Mouse (Mus musculus): ENCODE measurements around the gene Ank.
A peak's percentile ranks its signal among the peaks of the same experiment; 100 is the strongest.

The Ank gene

DNA sequence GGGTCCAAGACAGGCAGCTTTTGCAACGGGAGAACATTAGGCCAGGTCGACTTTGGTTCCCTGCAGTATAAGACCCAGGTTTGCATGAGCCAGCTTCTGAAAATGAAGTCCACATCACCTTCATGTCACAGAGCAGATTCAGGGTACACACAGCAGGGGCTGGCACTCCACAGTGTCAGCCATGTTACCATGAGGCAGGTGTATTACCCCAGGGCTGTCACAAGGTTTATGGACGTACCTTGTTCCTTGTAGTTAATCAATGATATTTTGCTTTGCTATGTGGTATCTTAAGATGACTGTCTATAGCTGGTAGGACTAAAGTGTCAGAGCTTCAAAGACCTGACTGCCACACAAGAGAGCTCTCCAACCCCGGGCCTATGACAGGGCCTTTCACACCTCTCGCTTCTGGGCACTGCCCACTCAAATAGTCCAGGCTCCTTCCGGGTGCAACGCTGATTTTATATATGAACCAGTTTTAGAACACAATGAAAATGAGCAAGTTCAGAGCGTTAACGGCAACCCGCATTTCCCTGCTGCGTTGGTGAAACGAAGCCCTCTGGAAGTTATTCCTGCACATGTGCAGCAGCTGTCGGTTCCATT is 132.4 kb downstream of the Ank start:
- no peak for DNase-seq (ENCODE audit: low read depth, low spot score)

- no peak for DNase-seq (ENCODE audit: low read depth, low spot score)
Observed at GRCm38 (mm10) chr15:27600524-27600923, 134.0 kb downstream of the Ank start.

DNA sequence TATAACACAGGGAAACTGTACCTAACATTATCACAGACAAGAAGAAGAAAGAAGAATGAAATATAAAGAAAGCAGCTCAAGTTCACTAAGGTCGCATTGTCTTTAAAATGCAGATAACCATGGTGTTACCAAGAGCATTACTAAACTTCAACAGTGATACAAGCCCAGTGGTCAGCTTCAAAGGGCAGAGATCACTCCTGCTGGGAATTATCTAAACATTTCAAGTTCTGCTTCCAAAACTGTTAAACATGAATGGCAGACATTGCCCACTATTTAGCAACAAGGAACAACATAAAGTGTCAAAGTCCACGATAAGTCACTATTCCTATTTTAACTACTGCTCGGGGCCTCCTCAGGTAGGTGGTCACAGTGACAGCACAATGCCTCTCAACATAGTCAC is 138.1 kb downstream of the Ank start:
- no peak for DNase-seq (ENCODE audit: low read depth, low spot score)

GRCm38 (mm10) chr15:27605252-27605651 is 138.8 kb downstream of the Ank start:
- DNase-seq (ENCODE audit: low read depth, low spot score), result no peak

GRCm38 (mm10) chr15:27609554-27609953 is 143.1 kb downstream of the Ank start:
- no peak for DNase-seq (ENCODE audit: low read depth, low spot score)

DNA sequence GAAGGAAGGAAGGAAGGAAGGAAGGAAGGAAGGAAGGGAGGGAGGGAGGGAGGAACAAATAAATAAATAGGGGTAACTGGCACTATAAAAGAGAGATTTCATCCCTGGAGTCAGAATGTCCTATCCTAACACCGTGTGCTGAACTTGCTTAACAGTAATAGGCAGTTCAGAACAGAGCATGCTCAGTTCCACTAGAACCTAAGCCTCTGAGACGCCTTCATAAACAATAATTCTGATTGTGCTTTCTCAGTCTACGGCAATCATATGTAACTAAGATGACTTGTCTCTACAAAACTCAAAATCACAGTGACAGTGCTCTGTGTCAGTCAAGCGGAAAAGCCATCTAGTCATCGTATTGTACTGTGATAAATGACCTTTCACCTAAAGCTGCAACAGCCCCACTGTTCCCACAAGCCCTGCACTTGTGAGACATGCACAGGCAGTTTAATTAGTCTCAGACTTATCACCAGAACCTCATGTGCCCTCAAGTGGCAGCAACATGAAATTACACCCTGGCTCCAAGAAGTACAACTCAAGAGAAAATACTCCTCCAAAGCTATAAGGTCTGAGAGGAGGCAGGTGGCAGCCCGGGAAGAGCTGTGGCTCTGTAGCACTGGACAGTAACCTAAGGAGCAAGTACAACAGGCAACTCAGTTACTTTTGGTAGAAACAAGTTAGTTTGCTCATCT is 146.2 kb downstream of the Ank start:
- DNase-seq (ENCODE audit: low read depth, low spot score), result peak; percentile 80

DNA sequence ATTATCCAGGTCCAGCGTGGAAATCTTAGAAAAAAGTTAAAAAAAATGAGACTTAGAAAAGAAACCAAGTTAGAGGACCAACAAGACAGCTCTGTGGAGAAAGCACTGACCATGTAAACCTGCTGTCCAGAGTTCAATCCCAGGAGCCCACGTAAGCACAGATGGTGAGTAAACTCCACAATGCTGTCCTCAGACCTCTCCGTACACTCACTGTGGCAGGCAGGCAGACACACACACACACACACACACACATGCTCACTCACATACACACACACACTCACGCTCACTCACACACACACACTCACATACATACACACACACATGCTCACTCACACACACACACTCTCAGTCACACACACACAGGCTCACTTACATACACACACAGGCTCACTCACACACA is 146.8 kb downstream of the Ank start:
- DNase-seq (ENCODE audit: low read depth, low spot score), result no peak

- DNase-seq (ENCODE audit: low read depth, low spot score), result no peak
Observed at GRCm38 (mm10) chr15:27616159-27616558, 149.7 kb downstream of the Ank start.

- DNase-seq (ENCODE audit: low read depth, low spot score), result no peak
Observed at GRCm38 (mm10) chr15:27617227-27617626, 150.8 kb downstream of the Ank start.

DNA sequence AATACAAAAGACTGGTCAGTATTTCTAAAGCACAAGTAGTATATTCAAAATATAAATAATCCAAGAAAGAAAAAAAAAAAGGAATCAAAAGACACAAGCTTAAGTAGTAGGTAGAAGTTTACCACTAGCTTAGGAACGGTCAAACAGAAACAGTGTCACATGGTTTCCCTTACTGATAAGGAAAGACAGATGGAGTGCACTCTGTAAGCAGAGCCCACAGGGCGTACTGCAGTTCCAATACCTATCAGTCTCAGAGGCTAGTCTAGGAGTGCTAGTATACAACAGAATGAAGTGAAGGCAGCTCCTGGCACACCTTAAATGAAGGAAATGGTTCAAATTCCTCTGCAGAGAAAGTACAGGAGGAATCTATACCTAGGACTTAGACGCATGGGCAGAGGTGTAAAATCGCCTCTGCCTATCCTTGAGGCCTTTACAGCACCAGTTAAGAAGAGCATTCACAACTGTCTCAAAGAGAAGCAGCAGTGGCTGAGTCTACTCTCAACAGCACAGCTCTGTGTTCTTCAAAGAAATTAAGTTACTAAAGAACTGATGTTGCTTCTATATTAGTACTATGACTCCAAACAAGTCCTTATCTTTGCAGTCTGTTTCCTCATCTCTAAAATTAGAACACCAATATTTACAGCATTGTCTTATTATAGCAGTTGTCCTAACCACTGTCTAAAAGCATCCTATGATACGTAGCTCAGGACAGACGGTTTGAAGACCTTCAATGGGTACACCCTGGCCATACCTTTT is 152.5 kb downstream of the Ank start:
- DNase-seq (ENCODE audit: low read depth, low spot score), result peak; percentile 45

DNA sequence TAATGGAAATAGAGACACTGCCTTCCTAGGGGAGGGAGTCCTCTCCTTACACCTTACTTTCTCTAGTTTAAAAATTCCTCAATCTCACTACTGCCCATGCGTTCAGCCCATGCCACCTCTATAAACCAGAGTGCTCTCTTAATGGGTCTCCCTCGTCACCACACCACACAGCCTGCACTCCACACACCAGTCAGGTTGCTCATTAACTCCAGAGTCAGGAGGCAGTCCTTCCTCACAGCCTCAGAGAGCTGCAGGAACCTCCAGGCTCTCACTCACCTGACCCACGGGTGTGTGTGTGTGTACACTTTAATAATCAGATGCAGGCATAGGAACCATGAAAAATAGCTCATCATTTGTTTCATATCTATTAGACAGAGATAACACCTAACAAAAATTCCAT is 153.2 kb downstream of the Ank start:
- no peak for DNase-seq (ENCODE audit: low read depth, low spot score)

DNA sequence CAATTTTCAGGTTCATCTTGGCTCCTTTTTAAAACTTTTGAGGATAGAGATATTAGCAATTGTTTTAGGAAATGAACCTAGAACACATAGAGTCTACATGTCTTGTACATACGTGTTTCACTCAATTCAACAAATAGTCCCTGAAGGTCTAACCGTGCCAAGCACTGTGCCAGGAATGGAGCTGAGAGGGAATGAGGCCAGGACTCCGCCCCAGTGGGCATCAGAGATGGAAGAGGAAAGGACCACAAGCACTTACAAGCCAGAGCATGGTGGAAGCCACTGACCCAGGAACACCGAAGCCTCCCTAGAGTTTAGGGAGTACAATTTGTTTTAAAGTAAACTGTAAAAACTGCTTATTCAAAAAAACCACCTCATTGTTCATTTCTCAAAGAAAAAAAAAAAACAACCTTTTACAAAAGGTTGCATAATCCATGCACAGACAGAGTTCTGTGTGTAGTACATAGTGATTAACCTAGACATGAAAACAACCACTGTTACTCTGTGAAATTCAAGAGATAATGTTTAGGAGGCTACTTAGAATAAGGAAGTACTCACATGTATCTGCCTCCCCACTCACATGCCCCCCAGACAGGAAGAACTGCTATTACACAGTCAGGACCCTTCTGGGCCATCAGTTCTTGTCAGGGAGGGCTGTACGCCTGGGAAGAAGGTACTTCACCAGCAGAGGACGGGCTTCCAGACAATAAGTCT is 154.2 kb downstream of the Ank start:
- no peak for DNase-seq (ENCODE audit: low read depth, low spot score)

DNA sequence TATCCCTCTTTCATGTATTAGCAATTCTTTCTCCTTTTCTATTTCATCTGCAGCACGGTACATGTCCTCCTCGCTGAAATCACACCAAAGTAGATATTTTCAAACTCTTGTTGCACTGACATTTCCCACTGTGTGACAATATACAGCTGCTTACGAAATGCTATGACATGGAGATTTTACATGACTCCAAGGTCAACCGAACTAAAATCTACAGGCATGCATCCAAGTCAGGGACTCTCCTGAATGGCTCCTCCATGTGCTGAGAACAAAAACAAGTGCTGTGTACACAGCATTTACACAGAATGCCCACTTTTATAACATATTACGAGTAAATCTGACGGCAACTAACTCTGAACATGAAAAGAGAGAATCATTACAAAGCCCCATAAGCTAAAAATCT is 156.8 kb downstream of the Ank start:
- DNase-seq (ENCODE audit: low read depth, low spot score), result no peak

DNA sequence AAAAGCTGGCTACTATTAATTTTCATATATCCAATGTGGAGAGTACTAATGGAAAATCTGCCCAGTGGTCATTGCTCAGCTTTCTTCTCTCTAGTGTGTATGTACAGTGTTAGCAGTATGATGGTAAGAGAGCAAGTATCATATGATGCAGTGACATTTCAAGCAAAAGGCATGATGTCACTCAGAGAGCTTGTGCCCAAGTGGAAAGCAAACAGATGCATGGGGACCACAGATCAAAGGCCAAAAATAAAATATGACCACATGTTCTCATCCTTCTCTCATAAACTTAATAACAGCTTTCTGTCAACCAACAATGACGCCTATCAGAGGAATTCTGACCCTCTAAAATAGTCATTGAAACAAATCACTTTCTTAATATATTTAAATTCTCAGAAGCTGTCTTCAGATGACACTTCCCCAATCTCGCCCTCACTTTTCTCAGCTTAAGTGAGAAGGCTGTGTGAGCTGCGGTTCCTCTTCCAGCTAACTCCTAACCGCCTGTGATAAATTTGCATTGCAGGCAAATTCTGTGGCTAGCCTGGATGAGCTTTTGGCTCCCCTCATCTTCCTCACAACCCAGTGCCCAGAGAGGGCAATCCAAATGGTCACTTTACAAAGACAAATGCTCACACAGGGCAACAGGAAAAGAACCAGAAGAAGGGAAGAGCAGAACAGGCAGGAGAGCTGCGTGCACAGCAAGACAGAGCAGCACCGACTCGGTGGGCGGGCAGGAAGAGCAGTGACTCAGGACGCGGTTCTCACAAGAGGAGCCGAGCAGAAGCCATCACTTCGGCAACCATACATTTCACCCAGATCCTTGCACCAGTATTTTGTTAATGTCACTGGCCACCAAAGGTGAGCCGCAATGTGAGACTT is 158.8 kb downstream of the Ank start:
- DNase-seq (ENCODE audit: low read depth, low spot score), result no peak

DNA sequence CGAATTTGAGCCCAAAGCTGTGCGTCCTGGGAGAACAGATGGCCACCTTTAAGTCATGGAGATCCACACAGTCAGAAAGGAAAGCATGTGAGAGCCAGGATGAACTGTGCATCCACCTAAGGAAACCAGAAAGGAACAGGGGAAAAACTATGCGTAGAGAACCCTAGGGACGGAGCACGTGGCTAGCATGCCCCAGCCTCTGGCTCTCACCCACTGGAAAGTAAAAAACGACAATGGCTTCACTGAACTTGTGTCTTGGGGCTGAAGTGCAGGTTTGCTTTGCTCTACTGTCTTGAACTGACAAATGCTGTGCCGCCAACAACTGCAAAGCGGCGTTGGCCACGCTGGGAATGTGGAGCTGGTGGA is 159.4 kb downstream of the Ank start:
- no peak for DNase-seq (ENCODE audit: low read depth, low spot score)

GRCm38 (mm10) chr15:27626314-27626713 is 159.8 kb downstream of the Ank start:
- no peak for DNase-seq (ENCODE audit: low read depth, low spot score)

DNA sequence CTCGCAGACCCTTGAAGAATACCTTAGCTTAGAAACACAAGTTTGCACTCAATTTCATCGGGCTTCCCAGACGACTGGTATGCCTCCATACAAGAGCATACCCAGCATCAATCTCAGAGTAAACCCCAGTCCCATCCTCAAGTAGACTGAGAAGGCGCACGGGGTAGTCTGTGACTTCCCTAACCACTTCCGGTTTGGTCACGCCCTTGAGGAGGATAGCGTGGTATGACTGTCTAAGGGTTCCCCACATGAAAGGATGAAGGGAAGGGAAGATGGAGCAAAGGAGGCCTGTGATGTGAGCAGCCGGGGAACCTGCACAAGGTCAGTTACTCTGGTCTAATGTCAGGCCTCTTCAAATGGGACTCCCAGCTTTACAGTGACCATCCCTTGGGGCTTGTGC is 161.3 kb downstream of the Ank start:
- DNase-seq (ENCODE audit: low read depth, low spot score), result no peak

GRCm38 (mm10) chr15:27629046-27629445 is 162.6 kb downstream of the Ank start:
- no peak for DNase-seq (ENCODE audit: low read depth, low spot score)

DNA sequence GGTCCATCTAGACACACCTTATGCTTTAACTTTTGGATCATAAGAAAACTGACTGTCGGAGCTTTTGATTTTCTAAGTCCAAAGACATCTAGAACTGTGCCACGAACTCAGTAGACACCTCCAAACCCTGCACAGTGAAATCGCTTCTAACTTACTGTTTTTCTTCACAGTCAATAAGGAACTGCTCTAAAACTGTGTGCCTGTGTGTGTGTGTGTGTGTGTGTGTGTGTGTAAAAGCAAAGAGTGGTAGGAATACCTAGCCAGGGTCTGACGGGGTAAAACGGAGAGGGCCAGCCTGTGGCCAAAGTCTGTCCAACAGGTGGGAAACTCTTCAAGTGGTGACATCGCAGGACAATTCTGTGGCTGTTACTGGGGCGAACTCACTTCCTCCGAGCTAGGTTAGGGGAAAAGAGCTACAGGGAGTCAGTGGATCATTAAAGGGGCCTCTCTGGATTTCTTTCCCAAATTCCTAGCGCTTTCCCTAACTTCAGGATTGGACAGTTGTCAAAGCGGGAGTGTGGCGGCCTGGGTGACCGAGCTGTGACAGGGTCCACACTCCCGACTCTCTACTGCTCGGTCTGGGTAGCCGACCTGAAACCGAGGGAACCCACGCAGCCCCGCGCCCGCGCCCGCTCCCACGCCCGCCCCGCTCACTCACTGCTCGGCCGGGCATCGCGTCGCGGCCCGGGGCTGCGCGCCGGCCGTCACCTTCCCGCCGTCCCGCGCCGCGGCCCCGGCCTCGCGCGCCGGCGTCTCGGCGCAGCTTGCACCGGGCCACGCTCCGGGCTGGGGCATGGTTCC is 163.5 kb downstream of the Ank start:
- DNase-seq (ENCODE audit: low read depth, low spot score), result peak; percentile 40

DNA sequence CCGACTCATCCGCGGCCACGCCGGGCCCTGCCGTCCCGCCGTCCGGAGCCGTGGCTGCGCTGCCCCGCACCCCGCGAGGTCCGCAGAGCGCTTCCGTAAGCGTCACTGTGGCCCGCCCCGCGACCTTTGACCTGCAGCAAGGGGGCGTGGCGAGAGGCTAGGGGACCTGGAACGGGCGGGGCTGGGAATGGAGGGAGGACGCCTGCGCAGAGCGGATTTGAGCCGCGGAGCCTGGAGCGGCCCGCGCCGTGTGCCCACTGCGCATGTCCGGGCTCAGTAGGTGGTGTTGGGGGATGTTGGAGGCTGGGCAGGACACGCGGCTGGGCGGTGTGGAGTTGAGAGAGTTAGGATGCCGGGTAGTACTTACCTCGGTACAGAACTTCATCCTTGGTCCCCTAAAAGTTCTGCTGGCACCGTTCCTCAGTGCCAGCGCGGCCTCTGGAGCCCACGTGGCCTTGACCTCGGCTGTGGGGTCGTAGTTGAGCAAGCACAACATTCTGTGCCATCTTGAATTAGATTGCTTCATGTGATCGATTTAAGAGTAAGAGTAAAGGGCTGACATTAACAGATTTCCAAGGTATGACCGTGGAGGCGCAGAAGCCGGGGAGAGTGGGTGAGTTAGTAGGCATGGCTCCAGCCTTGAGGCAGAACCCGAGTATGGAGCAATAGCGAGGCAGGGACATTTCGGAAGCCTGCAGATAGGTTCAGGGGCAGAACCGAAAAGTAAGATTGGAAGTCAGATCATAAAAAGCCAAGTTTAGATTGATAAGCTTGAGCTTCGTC is 164.3 kb downstream of the Ank start, which contains the start of gene Otulin:
Gene Otulin, minus strand, starts transcription at position 93 of the 783 bp plus-strand sequence.
- DNase-seq (ENCODE audit: low read depth, low spot score), result peak; percentile 95

All from R1 (cell line).